In the genomic region with DNA sequence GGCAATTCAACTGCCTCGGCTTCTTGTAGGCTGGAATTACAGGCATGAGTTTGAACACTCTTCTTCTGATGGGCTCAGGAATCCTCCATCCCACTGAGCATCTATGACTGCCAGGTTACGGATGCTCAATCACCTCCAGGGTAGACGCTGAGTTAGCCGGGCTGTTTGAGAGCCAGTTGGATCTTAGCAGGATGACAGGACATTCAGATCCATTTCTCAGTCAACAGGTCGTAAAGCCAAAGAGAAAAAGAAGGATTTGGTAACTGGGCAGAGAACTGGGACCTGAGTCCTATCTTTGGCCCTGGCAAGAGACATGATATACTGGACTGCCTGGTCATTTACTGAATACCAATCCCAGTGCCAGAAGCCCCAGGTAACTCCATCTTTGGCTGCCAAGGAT, we compare ENCODE assay signal across 30 mouse cellular contexts. TPM values are rescaled to one million over a fixed set of nuclear protein-coding genes. Genes with fewer than 3 reads are reported as not detected.
"Had no signal": no experiment of that assay in that cellular context is flagged by ENCODE, and none has a peak within 500 bp of the region (broad histone marks: within the 10 kb centered on the region; RNA-seq: fewer than 3 reads in every experiment).

No protein-coding gene starts in this region.

- H3K4me3 ChIP-seq: heart, adult 2 months; heart, embryonic 13.5 days; heart, embryonic 15.5 days; hindbrain, embryonic 13.5 days; hindbrain, embryonic 15.5 days; kidney, embryonic 15.5 days; left cerebral cortex, adult 2 months; limb, embryonic 13.5 days; limb, embryonic 15.5 days; liver, embryonic 12.5 days had no signal

- H3K27me3 ChIP-seq: heart, embryonic 13.5 days; heart, embryonic 15.5 days; hindbrain, embryonic 13.5 days; hindbrain, embryonic 15.5 days; kidney, embryonic 15.5 days; limb, embryonic 13.5 days; limb, embryonic 15.5 days; liver, embryonic 12.5 days had no signal

- H3K36me3 ChIP-seq: heart, embryonic 15.5 days; kidney, embryonic 15.5 days; limb, embryonic 15.5 days; liver, embryonic 12.5 days had no signal

- H3K4me1 ChIP-seq: hindbrain, embryonic 13.5 days; hindbrain, embryonic 15.5 days; limb, embryonic 15.5 days had no signal

- H3K27ac ChIP-seq: heart, adult 2 months; heart, embryonic 13.5 days; heart, embryonic 15.5 days; hindbrain, embryonic 13.5 days; hindbrain, embryonic 15.5 days; hindbrain, postnatal 0 days; kidney, embryonic 15.5 days; kidney, postnatal 0 days; left cerebral cortex, adult 2 months; limb, embryonic 13.5 days; limb, embryonic 15.5 days; liver, embryonic 12.5 days; liver, embryonic 14.5 days had no signal

- DNase-seq: heart, adult 11 months; heart, adult 2 months; heart, postnatal 14 days; heart, postnatal 36 days; kidney, adult 11 months; kidney, adult 2 months; kidney, adult 9 months; kidney, postnatal 14 days; kidney, postnatal 36 days had no signal

RNA-seq across cellular contexts. Expression of gene Enkd1, which starts 31.2 kb away (rescaled TPM):
- total RNA-seq: liver, adult 2 months had no signal

RNA-seq across cellular contexts. Expression of gene 4933405L10Rik, which starts 31.8 kb away (rescaled TPM):
- total RNA-seq: heart, adult 2 months; heart, postnatal 14 days; heart, postnatal 36 days; hindbrain, postnatal 0 days; layer of hippocampus, postnatal 10 days; layer of hippocampus, postnatal 25 days; left cerebral cortex, postnatal 36 days; liver, adult 2 months had no signal
- polyA plus RNA-seq: gonadal fat pad, adult 2 months; heart, adult 2 months; heart, embryonic 13.5 days; heart, embryonic 15.5 days; heart, postnatal 0 days; intestine, embryonic 14.5 days; intestine, embryonic 16.5 days; large intestine, adult 2 months; limb, embryonic 13.5 days; liver, adult 2 months; liver, embryonic 14.5 days had no signal
